15 mouse cellular contexts compared by ENCODE assay signal in the genomic region with DNA sequence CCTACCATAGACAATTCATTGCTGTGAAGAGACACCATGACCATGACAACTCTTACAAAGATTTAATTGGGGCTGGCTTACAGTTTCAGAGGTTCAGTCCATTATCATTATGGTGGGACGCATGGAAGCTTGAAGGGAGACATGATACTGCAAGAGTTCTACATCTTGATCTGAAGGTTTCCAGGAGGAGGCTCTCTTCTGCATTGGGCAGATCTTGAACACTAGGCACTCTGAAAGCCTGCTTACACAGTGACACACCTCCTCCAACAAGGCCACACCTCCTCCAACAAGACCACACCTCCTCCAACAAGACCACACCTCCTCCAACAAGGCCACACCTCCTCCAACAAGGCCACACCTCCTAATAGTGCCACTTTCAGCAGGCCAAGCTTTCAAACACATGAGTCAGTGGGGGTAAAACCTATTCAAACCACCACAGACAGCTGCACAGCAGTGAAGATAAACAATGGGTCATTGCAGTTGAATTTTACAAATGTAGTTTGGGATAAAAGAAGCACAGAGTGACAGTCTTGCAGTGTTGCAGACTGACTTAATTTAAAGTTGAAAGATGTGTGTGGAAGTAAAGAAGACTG.
"Had no signal": no experiment of that assay in that cellular context is flagged by ENCODE, and none has a peak within 500 bp of the region (broad histone marks: within the 10 kb centered on the region; RNA-seq: fewer than 3 reads in every experiment).

No protein-coding gene starts in this region.

- H3K4me2 ChIP-seq: limb, embryonic 12.5 days; liver, embryonic 13.5 days had no signal

- H3K27ac ChIP-seq: kidney, postnatal 0 days; limb, embryonic 12.5 days; liver, embryonic 13.5 days had no signal

- H3K9ac ChIP-seq: limb, embryonic 12.5 days; liver, embryonic 13.5 days had no signal

- DNase-seq: kidney, adult 11 months; kidney, adult 9 months; kidney, postnatal 36 days; layer of hippocampus, adult 9-11 months; layer of hippocampus, postnatal 36 days; liver; liver, embryonic 13.5 days; lung, adult 18-20 months; midbrain, embryonic 14.5 days; right cerebral cortex, postnatal 4 days; spleen, adult 18-20 months; thymus, adult 18-20 months; thymus, postnatal 14 days had no signal

- H3K4me3 ChIP-seq: limb, embryonic 12.5 days; liver, embryonic 13.5 days had no signal

- H3K9me3 ChIP-seq: limb, embryonic 12.5 days; liver, embryonic 13.5 days had no signal

- H3K36me3 ChIP-seq: limb, embryonic 12.5 days; liver, embryonic 13.5 days had no signal
